7 mouse cellular contexts compared by ENCODE assay signal in the genomic region with DNA sequence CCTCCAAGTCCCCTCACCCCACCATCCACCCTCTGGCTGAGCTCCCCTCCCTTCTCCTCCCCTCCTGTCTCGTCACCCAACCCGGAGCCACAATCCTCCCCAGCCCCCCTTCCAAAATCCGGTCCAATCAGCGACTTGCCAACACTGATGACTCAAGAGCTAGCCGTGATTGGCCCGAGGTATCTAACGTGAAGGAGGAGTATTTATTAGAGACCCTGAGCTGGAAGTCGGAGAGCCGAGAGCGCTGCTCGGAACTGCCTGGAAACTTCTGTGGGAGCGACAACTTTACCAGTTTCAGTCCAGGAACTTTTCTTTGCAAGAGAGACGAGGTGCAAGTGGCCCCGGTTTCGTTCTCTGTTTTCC. TPM values are rescaled to one million over a fixed set of nuclear protein-coding genes. Genes with fewer than 3 reads are reported as not detected.
A peak's percentile ranks its signal among the peaks of the same experiment; 100 is the strongest.
DNase-seq lines count a peak whose midpoint lies in the region; ATAC-seq lines count a peak whose summit lies in the region.

A gene (plus strand): TSS at position 231 of the 363 bp plus-strand sequence.

- no peaks in the 10 kb centered on the region for H3K9me3 ChIP-seq in stomach, embryonic 14.5 days (ENCODE audit: control insufficient read depth, low read depth, low read length)

- H3K27me3 ChIP-seq in stomach, embryonic 14.5 days (ENCODE audit: control insufficient read depth, insufficient read depth, low read length): 0 out of 2 replicates have a peak, but pooled peaks cover 3% of the 10 kb centered on the region

- peak within 1 kb of the TSS; percentile 89 for H3K4me2 ChIP-seq in stomach, embryonic 14.5 days (replicated peaks; ENCODE audit: low read depth, low read length)

- peak; percentile 89 for ATAC-seq in stomach, embryonic 14.5 days (ENCODE audit: insufficient number of reproducible peaks, insufficient read depth, low FRiP score, low read depth)

- peak within 1 kb of the TSS; percentile 92 for H3K27ac ChIP-seq in stomach, embryonic 14.5 days (ENCODE audit: low read length)

- no peaks in the 10 kb centered on the region; the same call in 1 of the 2 replicates for H3K36me3 ChIP-seq in stomach, embryonic 14.5 days (ENCODE audit: control insufficient read depth, insufficient read depth, low read length)

- DNase-seq in adrenal gland, postnatal 14 days: peak; percentile 89
- peak; percentile 95 for DNase-seq in embryo, embryonic 10 days (ENCODE audit: low spot score)
- peak; percentile 76 for DNase-seq in gastrocnemius, postnatal 10 days
- peak; percentile 4 for DNase-seq in induced T-regulatory cell, adult 2 months (ENCODE audit: low read depth)
- peak; percentile 56 to 86 for DNase-seq in left cerebral cortex, adult 9 months (ENCODE audit: low spot score in 2 of 2)
- DNase-seq in mesoderm, embryonic 11.5 days (ENCODE audit: low read depth, low spot score): peak; percentile 96

- peaks cover 14% of the 10 kb centered on the region; the same call in 1 of the 2 replicates for H3K4me1 ChIP-seq in stomach, embryonic 14.5 days (ENCODE audit: control insufficient read depth, insufficient read depth, low read length)

- WGBS in stomach, embryonic 14.5 days: under 1% methylated on average over 15 of the region's 15 CpGs

- peak within 1 kb of the TSS; percentile 72 for H3K9ac ChIP-seq in stomach, embryonic 14.5 days (replicated peaks; ENCODE audit: low read depth, low read length)

- peak within 1 kb of the TSS; percentile 84 for H3K4me3 ChIP-seq in stomach, embryonic 14.5 days (ENCODE audit: low read depth, low read length)

RNA-seq across cellular contexts. Expression of the gene that starts here (rescaled TPM):
- 0.86 and 1.3 TPM in 2 replicates for total RNA-seq in adrenal gland, postnatal 14 days (2021)
- total RNA-seq in gastrocnemius, postnatal 10 days (2021): 1 to 10 TPM; 2.1 to 2.7 TPM
- polyA plus RNA-seq in stomach, embryonic 14.5 days (2014; fragmentation: Nextera tagmentation; extraction: Ambion mirVana): 35.2 and 41.2 TPM in 2 replicates

Comparison
In these comparisons a context has a peak if more than half of its experiments do, and no peak if none do; other contexts are left out.
1. Peak in every context shown above with its lines: DNase-seq, ATAC-seq, H3K4me3 ChIP-seq and H3K27ac ChIP-seq.
2. DNase-seq: peak in every context shown above with its lines; median percentile 96 in mesoderm, embryonic 11.5 days; 95 in embryo, embryonic 10 days; 89 in adrenal gland, postnatal 14 days; 76 in gastrocnemius, postnatal 10 days; 71 in left cerebral cortex, adult 9 months; 4 in induced T-regulatory cell, adult 2 months.